ENCODE assay signal across 13 mouse cellular contexts in the genomic region with DNA sequence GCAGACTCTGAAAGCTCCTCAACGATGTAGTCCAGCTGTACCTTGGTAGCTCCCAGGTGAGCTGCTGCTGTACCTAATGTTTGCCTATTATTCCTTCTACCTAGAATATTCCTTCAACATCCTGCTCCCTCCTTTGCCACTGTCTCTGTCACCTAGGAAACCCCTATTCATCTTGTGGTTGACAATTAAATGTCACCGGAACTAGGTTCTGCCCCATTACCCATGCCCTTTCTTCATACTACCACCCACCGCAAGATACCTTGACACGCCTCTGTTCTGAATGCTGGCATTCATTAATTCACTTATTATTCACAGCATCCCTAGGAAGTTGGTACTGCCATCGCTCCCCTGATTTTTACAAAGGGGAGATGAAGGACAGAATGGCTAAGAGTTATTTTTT. TPM values are rescaled to one million over a fixed set of nuclear protein-coding genes. Genes with fewer than 3 reads are reported as not detected.
"Had no signal": no experiment of that assay in that cellular context is flagged by ENCODE, and none has a peak within 500 bp of the region (broad histone marks: within the 10 kb centered on the region; RNA-seq: fewer than 3 reads in every experiment).

No protein-coding gene starts in this region.

- ATAC-seq: liver, postnatal 0 days; midbrain, embryonic 16.5 days had no signal

- DNase-seq: liver, postnatal 0 days; lung, embryonic 14.5 days; lung, postnatal 10 days; lung, postnatal 4 days; midbrain, embryonic 14.5 days; retina, postnatal 1 day; right cerebral cortex, adult 18-20 months; right cerebral cortex, postnatal 25 days; right cerebral cortex, postnatal 4 days; thymus, adult 2 months; thymus, postnatal 25 days; thymus, postnatal 4 days had no signal

RNA-seq across cellular contexts. Expression of gene Ptpn5, which starts 39.5 kb away (rescaled TPM):
- polyA plus RNA-seq: liver, postnatal 0 days had no signal
